Mouse (Mus musculus): ENCODE results near the gene Sox30. TPM values are rescaled to one million over a fixed set of nuclear protein-coding genes. Genes with fewer than 3 reads are reported as not detected.
"Not testable (repeated sequence)": the region's sequence is repeated elsewhere in the genome, so short reads cannot be mapped to it uniquely, and the experiment has no call there.

The Sox30 gene
- polyA plus RNA-seq, 1 experiment from 2014 or later, result 0.22 TPM

DNA sequence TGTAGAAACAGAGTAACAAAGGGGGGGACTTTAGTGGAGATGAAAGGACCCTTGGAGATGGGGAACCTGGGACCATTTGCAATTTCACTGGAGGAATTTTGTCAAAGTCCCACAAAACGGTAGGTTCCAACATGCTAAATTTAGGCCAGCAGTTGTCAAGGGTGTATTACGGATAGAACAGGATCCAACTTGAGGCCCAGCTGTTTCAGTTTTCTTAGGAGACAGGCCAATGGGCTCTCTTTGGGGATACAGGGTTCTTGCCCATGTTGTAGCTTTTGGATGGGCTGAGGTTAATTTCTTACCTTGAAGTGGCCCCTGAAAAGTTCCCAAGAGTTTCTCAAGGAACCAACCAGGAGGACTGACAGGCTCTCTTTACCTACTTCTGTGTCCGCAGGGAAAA, 67.2 kb downstream of the Sox30 start:
- H3K36me3 ChIP-seq (replicated peaks), result no peaks in the 10 kb centered on the region
- no peak for ATAC-seq (ENCODE audit: low FRiP score)
- H3K9ac ChIP-seq, result no peak overlapping the region
- no peak overlapping the region for H3K4me3 ChIP-seq (replicated peaks)
- H3K4me1 ChIP-seq, result no peaks in the 10 kb centered on the region
- 87% methylated on average over 3 of the region's 3 CpGs for WGBS
- H3K27me3 ChIP-seq, result 0 out of 2 replicates have a peak, but pooled peaks cover under 1% of the 10 kb centered on the region
- no peak overlapping the region for H3K27ac ChIP-seq
- no peaks in the 10 kb centered on the region for H3K9me3 ChIP-seq
- H3K4me2 ChIP-seq, result no peak overlapping the region

DNA sequence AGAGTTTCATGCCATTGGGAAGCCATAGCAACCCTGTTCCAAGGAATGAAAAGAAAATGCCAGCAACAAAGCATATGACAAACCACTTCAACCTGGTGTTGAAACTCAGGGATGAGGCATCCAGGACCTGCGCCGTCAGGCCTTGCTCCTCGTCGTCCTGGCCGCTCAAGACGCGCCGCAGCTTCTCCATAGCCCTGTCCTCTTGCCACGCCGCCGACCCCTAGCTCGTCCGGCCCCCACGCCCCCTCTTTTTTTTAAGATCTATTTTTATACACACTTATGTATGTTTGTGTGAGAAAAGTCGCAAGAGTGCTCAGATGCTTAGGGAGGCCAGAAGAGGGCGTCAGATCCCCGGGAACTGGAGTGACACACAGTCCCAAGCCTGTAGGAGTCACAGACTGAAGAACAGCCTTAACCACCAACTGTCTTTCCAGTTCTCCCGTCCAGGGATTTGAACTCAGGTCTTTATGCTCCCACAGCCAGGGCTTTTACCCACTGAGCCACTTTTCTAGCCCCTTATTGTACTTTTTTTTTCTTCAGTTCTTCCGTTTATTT, 72.1 kb downstream of the Sox30 start, which contains the start of gene Gm12166:
Gene Gm12166, minus strand, starts transcription at position 217 of the 555 bp plus-strand sequence.
- peaks cover 10% of the 10 kb centered on the region for H3K4me1 ChIP-seq
- not testable (repeated sequence) for H3K9me3 ChIP-seq; H3K9ac ChIP-seq; H3K4me2 ChIP-seq; ATAC-seq (ENCODE audit: low FRiP score); H3K27ac ChIP-seq; H3K4me3 ChIP-seq (replicated peaks); H3K36me3 ChIP-seq (replicated peaks)
- H3K27me3 ChIP-seq, result peaks cover 12% of the 10 kb centered on the region; the same call in 1 of the 2 replicates
- 26% methylated on average over 19 of the region's 19 CpGs for WGBS

DNA sequence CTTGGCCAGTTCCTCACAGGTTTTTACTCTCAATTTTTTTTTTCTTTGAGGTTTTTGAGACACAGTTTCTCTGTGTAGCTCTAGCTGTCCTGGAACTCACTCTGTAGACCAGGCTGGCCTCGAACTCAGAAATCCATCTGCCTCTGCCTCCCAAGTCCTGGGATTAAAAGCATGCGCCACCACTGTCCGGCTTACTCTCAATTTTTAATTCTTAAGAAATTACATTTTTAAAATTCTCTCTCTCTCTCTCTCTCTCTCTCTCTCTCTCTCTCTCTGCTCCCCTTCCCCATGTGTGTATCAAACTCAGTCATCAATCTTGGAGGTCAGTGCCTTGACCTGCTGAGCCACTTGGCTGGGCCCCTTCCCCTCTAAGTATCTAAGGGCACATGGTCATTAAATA, 73.3 kb downstream of the Sox30 start:
- peaks cover 13% of the 10 kb centered on the region for H3K4me1 ChIP-seq
- 94% methylated on average over 3 of the region's 3 CpGs for WGBS
- not testable (repeated sequence) for ATAC-seq (ENCODE audit: low FRiP score)

DNA sequence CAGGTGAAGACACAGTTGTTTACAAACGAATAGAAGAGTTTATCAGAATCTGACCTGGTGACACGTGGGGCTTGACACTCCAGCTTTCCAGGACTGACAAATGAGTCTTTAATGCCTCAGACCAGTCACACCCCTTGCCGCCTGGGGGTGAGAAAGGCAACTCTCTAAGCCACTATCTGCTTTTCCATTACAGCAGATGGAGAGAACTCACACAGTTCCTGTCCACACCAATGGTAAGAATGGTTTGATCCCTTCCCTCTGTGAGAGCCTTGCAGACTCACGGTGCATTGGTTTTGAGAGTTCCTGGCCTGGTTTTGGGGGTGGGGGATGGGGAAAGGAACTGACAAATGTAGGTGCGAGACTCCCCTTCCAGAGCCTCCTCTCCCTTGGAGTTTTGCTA, 74.2 kb downstream of the Sox30 start:
- 61% methylated on average over 5 of the region's 5 CpGs for WGBS
- H3K9me3 ChIP-seq, result no peaks in the 10 kb centered on the region
- H3K4me3 ChIP-seq (replicated peaks), result no peak overlapping the region
- peaks cover 15% of the 10 kb centered on the region; the same call in 1 of the 2 replicates for H3K27me3 ChIP-seq
- no peak overlapping the region for H3K9ac ChIP-seq
- no peak for ATAC-seq (ENCODE audit: low FRiP score)
- H3K4me1 ChIP-seq, result peaks cover 13% of the 10 kb centered on the region
- no peaks in the 10 kb centered on the region for H3K36me3 ChIP-seq (replicated peaks)
- H3K27ac ChIP-seq, result no peak overlapping the region
- H3K4me2 ChIP-seq, result no peak overlapping the region

More for the DNA sequence above, 73.3 kb downstream of the Sox30 start:
- H3K9ac ChIP-seq; H3K4me3 ChIP-seq (replicated peaks); H3K36me3 ChIP-seq (replicated peaks); H3K9me3 ChIP-seq; H3K4me2 ChIP-seq; H3K27ac ChIP-seq: not testable (repeated sequence)
- peaks cover 15% of the 10 kb centered on the region; the same call in 1 of the 2 replicates for H3K27me3 ChIP-seq

GRCm38 (mm10) chr11:46054911-46055895, 75.1 kb downstream of the Sox30 start:
- no peaks in the 10 kb centered on the region for H3K9me3 ChIP-seq
- no peaks in the 10 kb centered on the region for H3K36me3 ChIP-seq (replicated peaks)
- peaks cover 15% of the 10 kb centered on the region; the same call in 1 of the 2 replicates for H3K27me3 ChIP-seq
- ATAC-seq (ENCODE audit: low FRiP score), result peak; percentile 49
- H3K9ac ChIP-seq, result peak overlapping the region; percentile 77
- peaks cover 13% of the 10 kb centered on the region for H3K4me1 ChIP-seq
- H3K27ac ChIP-seq, result no peak overlapping the region
- 34% methylated on average over 10 of the region's 13 CpGs for WGBS
- H3K4me2 ChIP-seq, result peak overlapping the region; percentile 74
- peak overlapping the region; percentile 65 for H3K4me3 ChIP-seq (replicated peaks)

- no peaks in the 10 kb centered on the region for H3K36me3 ChIP-seq (replicated peaks)
- peak within 1 kb of the TSS; percentile 74 for H3K4me2 ChIP-seq
- H3K9me3 ChIP-seq, result no peaks in the 10 kb centered on the region
- peaks cover 15% of the 10 kb centered on the region; the same call in 1 of the 2 replicates for H3K27me3 ChIP-seq
- ATAC-seq (ENCODE audit: low FRiP score), result peak; percentile 91
- WGBS, result under 1% methylated on average over 51 of the region's 51 CpGs
- peak within 1 kb of the TSS; percentile 77 for H3K9ac ChIP-seq
- peaks cover 13% of the 10 kb centered on the region for H3K4me1 ChIP-seq
- H3K27ac ChIP-seq, result peak within 1 kb of the TSS; percentile 90
- peak within 1 kb of the TSS; percentile 65 for H3K4me3 ChIP-seq (replicated peaks)
Observed at GRCm38 (mm10) chr11:46055896-46056769, 76.0 kb downstream of the Sox30 start, which contains the start of gene Adam19. TSS of gene Adam19 (plus strand) at chr11:46055992.

- Histone ChIP-seq H3K4me3 (replicated peaks) (peak overlapping the region; percentile 65), H3K9me3 (no peaks in the 10 kb centered on the region), H3K4me1 (peaks cover 13% of the 10 kb centered on the region), H3K27ac (peak overlapping the region; percentile 90; the same call in 1 of the 2 replicates), H3K27me3 (peaks cover 15% of the 10 kb centered on the region; the same call in 1 of the 2 replicates), H3K9ac (peak overlapping the region; percentile 77), H3K36me3 (replicated peaks) (no peaks in the 10 kb centered on the region), H3K4me2 (peak overlapping the region; percentile 74)
- no peak for ATAC-seq (ENCODE audit: low FRiP score)
- 5% methylated on average over 25 of the region's 25 CpGs for WGBS
Observed at GRCm38 (mm10) chr11:46056770-46057411, 76.8 kb downstream of the Sox30 start.

- Histone ChIP-seq H3K27me3 (peaks cover 12% of the 10 kb centered on the region; the same call in 1 of the 2 replicates), H3K27ac (no peak overlapping the region), H3K4me3 (replicated peaks) (no peak overlapping the region), H3K4me1 (peaks cover 13% of the 10 kb centered on the region), H3K36me3 (replicated peaks) (no peaks in the 10 kb centered on the region), H3K4me2 (no peak overlapping the region), H3K9me3 (no peaks in the 10 kb centered on the region), H3K9ac (no peak overlapping the region)
- 60% methylated on average over 9 of the region's 9 CpGs for WGBS
- ATAC-seq (ENCODE audit: low FRiP score), result no peak
Observed at GRCm38 (mm10) chr11:46058011-46058410, 77.9 kb downstream of the Sox30 start.

DNA sequence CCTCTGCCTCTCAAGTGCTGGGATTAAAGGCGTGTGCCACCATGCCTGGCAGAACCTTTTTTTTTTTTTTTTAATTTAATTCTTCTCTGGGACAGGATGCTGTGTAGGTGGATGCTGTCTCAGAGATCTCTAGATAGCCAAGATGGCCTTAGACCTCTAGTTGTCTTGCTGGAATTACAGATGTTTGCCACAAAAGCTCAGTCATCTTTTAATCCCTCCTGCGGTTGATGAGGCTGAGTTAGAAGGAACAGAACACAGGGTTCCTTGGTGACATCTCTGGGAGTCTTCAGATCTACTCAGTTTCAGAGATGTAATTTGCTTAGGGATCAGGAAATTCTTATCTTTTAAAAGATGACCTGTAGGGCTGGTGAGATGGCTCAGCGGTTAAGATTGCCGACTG, 78.8 kb downstream of the Sox30 start:
- Histone ChIP-seq H3K36me3 (replicated peaks) (no peaks in the 10 kb centered on the region), H3K27me3 (peaks cover 12% of the 10 kb centered on the region; the same call in 1 of the 2 replicates), H3K4me3 (replicated peaks) (no peak overlapping the region), H3K4me1 (peaks cover 13% of the 10 kb centered on the region), H3K27ac (no peak overlapping the region), H3K9ac (no peak overlapping the region), H3K9me3 (no peaks in the 10 kb centered on the region), H3K4me2 (no peak overlapping the region)
- ATAC-seq (ENCODE audit: low FRiP score), result no peak
- over 99% methylated on average over 4 of the region's 4 CpGs for WGBS

GRCm38 (mm10) chr11:46059887-46060650, 80.0 kb downstream of the Sox30 start:
- no peak overlapping the region for H3K27ac ChIP-seq
- H3K9ac ChIP-seq, result no peak overlapping the region
- H3K4me1 ChIP-seq, result peaks cover 18% of the 10 kb centered on the region
- 80% methylated on average over 8 of the region's 8 CpGs for WGBS
- H3K4me2 ChIP-seq, result no peak overlapping the region
- H3K27me3 ChIP-seq, result peaks cover 8% of the 10 kb centered on the region; the same call in 1 of the 2 replicates
- H3K9me3 ChIP-seq, result no peaks in the 10 kb centered on the region
- H3K36me3 ChIP-seq (replicated peaks), result no peaks in the 10 kb centered on the region; the same call in 1 of the 2 replicates
- ATAC-seq (ENCODE audit: low FRiP score), result no peak
- no peak overlapping the region for H3K4me3 ChIP-seq (replicated peaks)

DNA sequence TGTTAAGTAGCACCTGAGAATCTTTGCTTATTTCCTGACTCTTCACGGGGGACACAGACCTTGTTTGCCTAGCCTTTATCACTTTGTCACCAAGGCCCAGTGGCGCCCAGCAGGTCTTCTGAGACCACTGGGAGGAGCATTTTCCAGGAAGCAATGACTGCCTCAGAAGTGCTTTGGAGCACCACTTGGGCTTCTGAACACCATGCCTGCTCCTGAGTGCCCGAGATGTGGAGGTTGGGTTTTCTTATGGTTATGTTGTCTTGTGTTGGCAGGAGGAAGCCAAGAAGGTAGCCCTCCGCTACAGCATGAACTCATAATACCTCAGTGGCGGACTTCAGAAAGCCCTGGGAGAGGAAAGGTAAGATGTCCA, 80.5 kb downstream of the Sox30 start:
- Histone ChIP-seq H3K36me3 (replicated peaks) (no peaks in the 10 kb centered on the region; the same call in 1 of the 2 replicates), H3K27ac (no peak overlapping the region), H3K4me3 (replicated peaks) (no peak overlapping the region), H3K9ac (no peak overlapping the region), H3K4me2 (no peak overlapping the region), H3K4me1 (peaks cover 19% of the 10 kb centered on the region), H3K27me3 (peaks cover 8% of the 10 kb centered on the region; the same call in 1 of the 2 replicates), H3K9me3 (no peaks in the 10 kb centered on the region)
- no peak for ATAC-seq (ENCODE audit: low FRiP score)
- WGBS, result 85% methylated on average over 5 of the region's 5 CpGs

All from forebrain, embryonic 12.5 days (tissue).